Mouse (Mus musculus): ENCODE data around the gene Frat1.

- TF ChIP-seq GATA1 (IDR thresholded peaks at IDR 0.05; ENCODE audit: borderline replicate concordance, low read length) = no peak
- no peak for TF ChIP-seq FLI1 (IDR thresholded peaks at IDR 0.05; ENCODE audit: low read length)
These were observed 12.9 kb upstream of the Frat1 start for GRCm38 (mm10) chr19:41816915-41817314.
